Mouse (Mus musculus): Measurements from ENCODE around the gene Vgf. TPM values are rescaled to one million over a fixed set of nuclear protein-coding genes. Genes with fewer than 3 reads are reported as not detected.

Gene Vgf
- polyA plus RNA-seq, 1 experiment from 2014 or later: 1.0 TPM

DNA sequence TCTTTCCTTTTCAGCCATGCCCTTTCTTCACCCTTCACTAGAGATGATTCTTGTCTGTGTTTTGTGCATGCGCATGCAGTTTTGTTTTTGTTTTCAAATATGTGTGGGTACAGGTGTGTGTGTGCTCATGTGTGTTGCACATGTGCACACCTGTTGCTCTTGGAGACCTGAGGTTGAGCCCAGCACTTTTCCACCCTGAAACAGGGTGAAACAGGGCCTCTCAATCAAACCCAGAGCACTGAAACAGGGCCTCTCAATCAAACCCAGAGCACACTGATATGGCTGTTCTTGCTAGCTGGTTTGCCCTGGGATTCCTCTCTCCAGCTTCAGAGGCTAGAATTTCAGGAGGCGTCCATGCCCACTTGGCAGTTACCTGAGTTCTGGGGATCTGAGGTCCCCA lies 25.6 kb upstream of the Vgf start:
- 82% methylated on average over 2 of the region's 2 CpGs for WGBS
- Histone ChIP-seq H3K9me3 (replicated peaks) (no peaks in the 10 kb centered on the region), H3K9ac (no peak overlapping the region), H3K36me3 (ENCODE audit: poor library complexity, severe bottlenecking) (peaks cover 9% of the 10 kb centered on the region), H3K4me1 (no peaks in the 10 kb centered on the region), H3K4me3 (no peak overlapping the region), H3K4me2 (no peak overlapping the region), H3K27me3 (no peaks in the 10 kb centered on the region), H3K27ac (no peak overlapping the region)
- no peak for ATAC-seq

DNA sequence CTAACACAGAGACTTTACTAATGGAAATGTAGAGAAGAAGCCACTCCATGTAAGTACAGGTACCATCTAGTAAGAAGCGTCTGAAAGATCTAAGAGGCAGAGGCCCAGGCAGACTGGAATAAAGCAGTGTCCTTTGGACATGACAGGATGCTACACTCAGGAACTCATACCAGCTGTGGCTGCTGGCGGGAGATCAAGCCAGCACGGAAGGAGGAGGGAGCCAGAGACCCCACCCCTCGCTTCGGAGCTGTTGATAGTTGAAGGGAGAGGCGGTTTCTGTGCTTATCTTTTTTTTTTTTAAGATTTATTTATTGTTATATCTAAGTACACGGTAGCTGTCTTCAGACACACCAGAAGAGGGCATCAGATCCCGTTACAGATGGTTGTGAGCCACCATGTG lies 18.9 kb upstream of the Vgf start:
- Histone ChIP-seq H3K36me3 (ENCODE audit: poor library complexity, severe bottlenecking) (no peaks in the 10 kb centered on the region), H3K4me3 (no peak overlapping the region), H3K4me2 (no peak overlapping the region), H3K4me1 (no peaks in the 10 kb centered on the region), H3K27me3 (no peaks in the 10 kb centered on the region), H3K9ac (no peak overlapping the region), H3K27ac (no peak overlapping the region), H3K9me3 (replicated peaks) (no peaks in the 10 kb centered on the region)
- no peak for ATAC-seq
- WGBS: 69% methylated on average over 8 of the region's 8 CpGs

DNA sequence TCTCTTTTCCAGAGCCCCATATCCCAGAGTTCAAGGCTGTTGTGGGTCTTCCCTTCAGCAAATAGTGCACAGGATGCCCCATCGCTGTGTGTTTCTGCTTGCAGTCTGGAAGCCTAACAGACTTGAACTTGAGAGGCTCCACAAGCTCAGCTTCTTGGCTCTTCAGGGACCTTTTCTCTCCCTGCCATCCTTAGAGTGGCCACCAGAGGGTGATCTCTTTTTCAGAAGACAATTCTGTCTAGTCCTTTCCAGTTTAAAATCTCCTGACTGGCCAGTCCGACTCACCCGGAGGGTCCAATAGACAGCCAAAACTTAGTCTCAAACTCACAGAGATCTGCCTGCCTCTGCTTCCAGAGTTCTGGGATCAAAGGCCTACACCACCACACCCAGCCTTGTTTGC lies 16.2 kb upstream of the Vgf start:
- ATAC-seq: no peak
- H3K27me3 ChIP-seq: no peaks in the 10 kb centered on the region
- 21% methylated on average over 3 of the region's 3 CpGs for WGBS

DNA sequence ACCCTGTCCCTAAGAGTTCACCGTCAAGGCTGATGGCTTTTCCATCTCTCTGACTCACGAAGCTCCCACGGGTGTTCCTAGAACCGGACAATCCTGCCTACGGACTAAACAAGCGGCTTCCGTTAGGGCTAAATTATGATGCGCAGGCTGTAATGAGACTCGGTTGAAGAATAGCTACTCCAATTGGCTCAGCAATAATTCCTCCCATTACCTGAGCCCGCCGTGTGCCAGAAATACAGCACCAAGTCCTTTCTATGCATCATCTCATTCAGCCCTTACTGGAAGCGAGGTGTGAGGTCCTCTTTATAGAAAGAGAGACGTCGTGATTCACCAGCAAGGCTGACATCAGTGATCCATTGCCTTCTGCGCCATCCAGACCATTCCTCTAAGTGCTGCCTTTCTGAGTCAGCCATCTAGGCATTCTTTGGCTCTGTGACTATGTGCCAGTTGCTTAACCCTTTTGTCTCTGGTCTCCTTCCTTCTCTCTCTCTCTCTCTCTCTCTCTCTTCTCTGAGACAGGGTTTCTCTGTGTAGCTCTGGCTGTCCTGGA lies 13.7 kb upstream of the Vgf start:
- no peaks in the 10 kb centered on the region for H3K27me3 ChIP-seq
- no peaks in the 10 kb centered on the region for H3K36me3 ChIP-seq (ENCODE audit: poor library complexity, severe bottlenecking)
- ATAC-seq: no peak
- H3K4me2 ChIP-seq: no peak overlapping the region
- no peak overlapping the region for H3K27ac ChIP-seq
- no peaks in the 10 kb centered on the region for H3K9me3 ChIP-seq (replicated peaks)
- no peak overlapping the region for H3K4me3 ChIP-seq
- no peak overlapping the region for H3K9ac ChIP-seq
- H3K4me1 ChIP-seq: no peaks in the 10 kb centered on the region
- WGBS: 75% methylated on average over 15 of the region's 15 CpGs

More for the DNA sequence above, 16.2 kb upstream of the Vgf start:
- H3K27ac ChIP-seq: no peak overlapping the region
- H3K36me3 ChIP-seq (ENCODE audit: poor library complexity, severe bottlenecking): no peaks in the 10 kb centered on the region
- H3K4me2 ChIP-seq: no peak overlapping the region
- no peak overlapping the region for H3K9ac ChIP-seq
- H3K9me3 ChIP-seq (replicated peaks): no peaks in the 10 kb centered on the region
- H3K4me3 ChIP-seq: no peak overlapping the region
- H3K4me1 ChIP-seq: no peaks in the 10 kb centered on the region

DNA sequence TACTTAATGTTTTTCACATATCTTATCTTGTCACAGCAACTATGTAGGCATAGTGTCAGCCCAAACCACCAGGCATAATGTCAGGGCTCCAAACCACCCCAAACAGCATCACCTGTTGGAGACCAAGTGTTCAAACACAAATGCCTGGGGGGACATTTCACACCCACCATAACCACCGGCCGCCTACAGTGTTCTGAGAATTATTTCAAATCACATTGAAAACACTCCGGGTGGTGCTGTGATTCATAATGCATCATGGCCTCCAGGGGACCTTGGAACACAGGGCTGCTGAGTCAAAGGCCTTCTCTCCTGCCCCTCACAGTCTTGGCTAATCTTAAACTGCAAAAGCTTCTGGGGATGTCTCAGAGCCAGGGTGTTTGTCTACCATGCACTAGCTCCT lies 10.3 kb upstream of the Vgf start:
- Histone ChIP-seq H3K4me1 (no peaks in the 10 kb centered on the region), H3K9ac (no peak overlapping the region), H3K9me3 (replicated peaks) (no peaks in the 10 kb centered on the region), H3K4me2 (no peak overlapping the region), H3K27me3 (no peaks in the 10 kb centered on the region), H3K27ac (no peak overlapping the region), H3K4me3 (no peak overlapping the region), H3K36me3 (ENCODE audit: poor library complexity, severe bottlenecking) (no peaks in the 10 kb centered on the region)
- no peak for ATAC-seq
- 91% methylated on average over 3 of the region's 3 CpGs for WGBS

DNA sequence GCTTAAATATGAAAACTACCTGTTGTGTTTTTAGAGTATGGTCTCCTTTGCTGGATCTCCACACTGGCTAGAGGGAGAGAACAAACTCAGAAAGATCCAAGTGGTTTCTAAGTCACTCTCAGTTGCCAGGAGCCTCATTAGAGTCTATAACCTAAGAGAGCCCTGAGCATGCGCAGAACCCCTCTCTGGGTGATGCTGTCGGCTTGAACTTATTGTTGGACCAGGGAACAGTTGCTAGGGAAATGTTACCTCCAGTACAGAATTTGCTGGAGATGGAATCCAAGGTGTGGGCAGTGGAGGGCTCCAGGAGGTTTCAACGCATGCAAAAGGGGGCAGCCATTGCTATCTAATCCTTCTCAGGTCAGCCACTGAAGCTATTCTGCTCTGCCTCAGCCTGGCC lies 1.9 kb upstream of the Vgf start:
- no peaks in the 10 kb centered on the region for H3K36me3 ChIP-seq (ENCODE audit: poor library complexity, severe bottlenecking)
- H3K4me3 ChIP-seq: no peak overlapping the region
- WGBS: 50% methylated on average over 3 of the region's 3 CpGs
- H3K9ac ChIP-seq: no peak overlapping the region
- H3K4me1 ChIP-seq: peaks cover 14% of the 10 kb centered on the region; the same call in 1 of the 2 replicates
- no peak overlapping the region for H3K4me2 ChIP-seq
- peaks cover 60% of the 10 kb centered on the region for H3K27me3 ChIP-seq
- ATAC-seq: no peak
- H3K9me3 ChIP-seq (replicated peaks): no peaks in the 10 kb centered on the region
- no peak overlapping the region for H3K27ac ChIP-seq

DNA sequence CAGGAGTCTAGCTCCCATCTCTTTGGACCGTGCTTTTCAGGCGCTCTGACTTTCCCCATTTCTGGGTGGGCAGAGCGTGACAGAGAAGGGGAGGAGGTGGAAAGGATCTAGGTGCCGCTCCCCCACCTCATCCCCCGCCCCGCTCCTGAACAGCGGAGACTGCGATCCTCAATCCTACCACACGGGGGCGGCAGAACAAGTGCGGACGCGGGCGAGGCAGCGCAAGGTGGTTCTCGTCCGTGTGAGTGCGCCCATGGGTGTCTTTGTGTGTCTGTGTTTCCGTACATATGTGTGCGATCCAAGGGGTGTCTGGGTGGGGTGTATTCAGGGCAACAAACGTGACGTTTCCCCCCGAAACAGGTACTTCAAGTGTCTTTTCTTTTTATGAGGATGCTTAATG lies 1.1 kb upstream of the Vgf start:
- H3K4me1 ChIP-seq: peaks cover 19% of the 10 kb centered on the region
- H3K27me3 ChIP-seq: peaks cover 67% of the 10 kb centered on the region
- no peak for ATAC-seq
- H3K4me2 ChIP-seq: peak overlapping the region; percentile 49
- peak overlapping the region; percentile 17; the same call in 1 of the 2 replicates for H3K4me3 ChIP-seq
- 0 out of 2 replicates have a peak overlapping the region, but pooled peaks have one; percentile 9 for H3K9ac ChIP-seq
- H3K36me3 ChIP-seq (ENCODE audit: poor library complexity, severe bottlenecking): no peaks in the 10 kb centered on the region
- WGBS: under 1% methylated on average over 23 of the region's 23 CpGs
- no peaks in the 10 kb centered on the region for H3K9me3 ChIP-seq (replicated peaks)
- H3K27ac ChIP-seq: no peak overlapping the region

DNA sequence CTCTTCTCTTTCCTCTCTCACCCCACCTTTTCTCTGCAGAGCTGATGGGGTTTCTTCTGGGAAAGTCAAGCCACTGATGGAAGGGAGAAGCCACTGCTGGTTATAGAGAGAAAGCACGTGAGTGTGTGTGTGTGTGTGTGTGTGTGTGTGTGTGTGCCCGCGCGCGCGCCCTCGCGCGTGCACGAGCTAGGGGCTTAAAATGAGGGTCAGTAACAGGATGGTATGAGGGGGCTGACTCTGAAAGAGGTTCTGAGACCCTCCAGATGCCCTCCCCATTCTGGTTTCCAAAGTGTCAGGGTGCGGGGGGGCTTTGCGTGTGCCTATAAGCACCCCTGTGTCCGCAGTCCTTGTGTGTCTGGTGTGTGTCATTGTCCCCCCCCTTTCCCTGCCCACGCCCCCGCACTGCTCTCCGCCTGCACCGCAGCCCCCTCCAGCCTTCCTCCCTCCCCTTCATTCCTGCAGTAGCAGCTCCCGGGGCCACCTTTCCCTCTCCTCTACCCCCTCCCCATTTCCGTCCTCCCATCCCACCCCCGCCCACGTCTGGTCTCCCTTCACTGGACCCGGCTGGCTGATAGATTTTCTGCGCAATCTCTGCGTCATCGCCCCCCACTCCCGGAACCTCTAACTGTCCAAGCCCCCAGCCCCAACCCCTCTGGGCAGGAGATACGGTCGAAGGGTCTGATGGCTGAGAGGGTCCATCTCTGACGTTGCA lies 2.5 kb downstream of the Vgf start:
- ATAC-seq: no peak

DNA sequence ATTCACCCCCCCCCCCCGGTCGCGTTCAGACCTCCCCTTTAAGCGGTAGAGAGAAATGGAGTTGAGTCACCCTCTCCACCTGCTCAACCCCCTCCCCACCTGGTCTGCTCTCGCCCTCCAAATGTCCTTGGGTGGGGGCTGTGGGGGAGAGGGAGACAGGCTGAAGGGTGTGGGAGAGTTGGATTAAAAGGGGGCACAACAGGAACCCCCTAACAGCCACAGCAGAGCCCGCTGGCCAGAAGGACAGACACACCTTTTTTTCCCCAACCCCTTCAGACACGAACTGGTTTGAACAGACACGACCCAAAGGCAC lies 3.0 kb downstream of the Vgf start:
- no peaks in the 10 kb centered on the region for H3K9me3 ChIP-seq (replicated peaks)
- peak overlapping the region; percentile 99 for H3K4me2 ChIP-seq
- H3K9ac ChIP-seq: peak overlapping the region; percentile 56; the same call in 1 of the 2 replicates
- H3K27ac ChIP-seq: no peak overlapping the region
- no peak for ATAC-seq
- peaks cover 43% of the 10 kb centered on the region for H3K4me1 ChIP-seq
- H3K27me3 ChIP-seq: peaks cover 80% of the 10 kb centered on the region
- H3K4me3 ChIP-seq: peak overlapping the region; percentile 51
- no peaks in the 10 kb centered on the region for H3K36me3 ChIP-seq (ENCODE audit: poor library complexity, severe bottlenecking)
- WGBS: under 1% methylated on average over 8 of the region's 8 CpGs

More for the DNA sequence above, 2.5 kb downstream of the Vgf start:
- Histone ChIP-seq H3K4me2 (peak overlapping the region; percentile 99), H3K27me3 (peaks cover 84% of the 10 kb centered on the region), H3K36me3 (ENCODE audit: poor library complexity, severe bottlenecking) (no peaks in the 10 kb centered on the region), H3K27ac (no peak overlapping the region), H3K4me3 (peak overlapping the region; percentile 51; the same call in 1 of the 2 replicates), H3K4me1 (peaks cover 43% of the 10 kb centered on the region), H3K9me3 (replicated peaks) (no peaks in the 10 kb centered on the region), H3K9ac (no peak overlapping the region)
- WGBS: 3% methylated on average over 27 of the region's 29 CpGs

DNA sequence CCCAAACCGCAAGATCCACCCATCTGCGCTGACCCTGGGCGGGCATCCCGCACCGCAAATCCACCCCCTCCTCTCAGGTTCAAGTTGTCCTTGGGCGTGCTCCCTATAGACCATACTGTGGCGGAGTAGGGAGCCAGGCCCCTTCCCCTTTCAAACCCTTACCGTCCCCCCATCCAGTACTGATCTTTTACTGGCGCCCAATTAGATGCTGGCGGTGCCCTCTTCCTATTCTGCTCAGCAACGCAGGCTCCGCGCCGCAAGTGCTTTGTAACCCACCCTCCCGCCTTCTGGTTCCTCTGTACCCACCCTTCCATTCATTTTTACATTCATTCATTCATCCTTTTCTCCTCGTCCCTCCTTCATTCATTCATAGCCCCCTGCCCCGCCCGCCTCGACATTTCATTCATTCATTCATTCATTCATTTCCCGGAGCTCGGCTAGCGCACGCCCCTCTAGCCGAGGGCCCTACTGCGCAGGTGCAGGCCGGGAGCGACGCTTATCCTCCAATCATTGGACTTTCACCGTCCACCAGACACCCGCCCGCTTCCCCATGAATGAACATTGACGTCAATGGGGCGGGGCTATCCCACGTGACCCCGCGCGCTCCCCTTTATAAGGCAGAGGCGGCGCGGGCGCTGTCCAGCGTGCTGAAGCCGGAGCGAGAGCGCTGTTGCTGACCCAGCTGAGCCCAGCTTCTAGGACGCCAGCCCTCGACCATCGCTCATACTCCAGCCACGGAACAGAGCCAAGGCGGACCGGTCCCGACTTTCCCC lies 3.6 kb downstream of the Vgf start:
- H3K4me3 ChIP-seq: peak overlapping the region; percentile 51
- H3K9me3 ChIP-seq (replicated peaks): no peaks in the 10 kb centered on the region
- H3K27ac ChIP-seq: no peak overlapping the region
- WGBS: under 1% methylated on average over 52 of the region's 52 CpGs
- H3K36me3 ChIP-seq (ENCODE audit: poor library complexity, severe bottlenecking): no peaks in the 10 kb centered on the region
- peak; percentile 79 for ATAC-seq
- H3K4me2 ChIP-seq: peak overlapping the region; percentile 99
- peak overlapping the region; percentile 56 for H3K9ac ChIP-seq
- peaks cover 43% of the 10 kb centered on the region for H3K4me1 ChIP-seq
- H3K27me3 ChIP-seq: peaks cover 77% of the 10 kb centered on the region

DNA sequence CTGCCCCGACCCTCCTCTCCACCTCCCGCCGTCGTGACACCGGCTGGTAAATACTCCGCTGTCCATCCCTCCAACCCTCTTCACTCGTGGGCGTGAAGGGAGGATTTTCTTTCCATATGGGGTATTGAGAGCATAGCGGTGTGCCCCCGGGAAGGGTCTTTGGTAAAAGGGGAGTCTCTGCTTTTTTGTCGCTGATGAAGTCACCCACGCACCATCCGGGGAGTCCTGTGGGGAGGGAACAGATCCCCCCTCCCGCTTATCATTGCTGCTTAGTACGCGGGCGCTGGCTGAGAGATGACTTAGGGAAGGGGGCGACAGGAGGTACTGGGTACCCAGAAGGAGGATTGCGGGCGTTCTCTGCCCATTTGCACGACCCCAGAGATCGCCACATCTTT lies 4.2 kb downstream of the Vgf start:
- H3K9me3 ChIP-seq (replicated peaks): no peaks in the 10 kb centered on the region
- ATAC-seq: no peak
- H3K4me3 ChIP-seq: peak overlapping the region; percentile 51
- H3K27me3 ChIP-seq: peaks cover 71% of the 10 kb centered on the region
- WGBS: 9% methylated on average over 22 of the region's 22 CpGs
- H3K4me2 ChIP-seq: peak overlapping the region; percentile 99
- H3K4me1 ChIP-seq: peaks cover 38% of the 10 kb centered on the region
- H3K36me3 ChIP-seq (ENCODE audit: poor library complexity, severe bottlenecking): peaks cover 1% of the 10 kb centered on the region; the same call in 1 of the 2 replicates
- no peak overlapping the region for H3K27ac ChIP-seq
- peak overlapping the region; percentile 54 for H3K9ac ChIP-seq
